Mouse (Mus musculus) myocyte (in vitro differentiated cells): Measurements from ENCODE around the gene Fcgr3.

Experiments used
- MYOD1 ChIP-seq, 3 experiments: IDR thresholded peaks; one replicate each; pipeline ENCODE4 v1.6.1; 2011; ENCODE audit warnings: control low read depth in 2 of 3, low read depth in 2 of 3, mild to moderate bottlenecking in 2 of 3, moderate library complexity in 1 of 3; ENCODE audit not compliant: insufficient read length in 2 of 3, control insufficient read depth in 1 of 3
- POLR2AphosphoS2 ChIP-seq: IDR thresholded peaks from one replicate; pipeline ENCODE4 v1.6.1; 2011; ENCODE audit warnings: low read depth, control low read depth; ENCODE audit not compliant: insufficient read length
- USF1 ChIP-seq: IDR thresholded peaks from one replicate; pipeline ENCODE4 v1.6.1; 2011; ENCODE audit warnings: low read depth, mild to moderate bottlenecking, control low read depth, moderate library complexity

GRCm38 (mm10) chr1:171113873-171114299 is 49.2 kb upstream of the Fcgr3 start, which contains the start of gene Cfap126:
- TF ChIP-seq USF1 (no peak), POLR2AphosphoS2 (peak; percentile 57), MYOD1 (IDR thresholded peaks at IDR 0.05; ENCODE audit: control insufficient read depth in 1 of 3, insufficient read length in 2 of 3, low read depth in 2 of 3) (no peak)
